Mouse (Mus musculus) ES-Bruce4 (cell line): ENCODE data around the gene Rhbdl3.

Source experiments
- CTCF ChIP-seq: IDR thresholded peaks from one replicate; pipeline ENCODE4 v1.8.1; 2011; ENCODE audit warnings: low read depth, low read length
- EP300 ChIP-seq: IDR thresholded peaks from 2 replicates; pipeline ENCODE4 v1.6.1; 2011; ENCODE audit warnings: low read depth, low read length; ENCODE audit not compliant: insufficient read depth
- POLR2A ChIP-seq: IDR thresholded peaks from one replicate; pipeline ENCODE4 v1.8.1; 2011; ENCODE audit warnings: low read length; ENCODE audit not compliant: insufficient read depth

DNA sequence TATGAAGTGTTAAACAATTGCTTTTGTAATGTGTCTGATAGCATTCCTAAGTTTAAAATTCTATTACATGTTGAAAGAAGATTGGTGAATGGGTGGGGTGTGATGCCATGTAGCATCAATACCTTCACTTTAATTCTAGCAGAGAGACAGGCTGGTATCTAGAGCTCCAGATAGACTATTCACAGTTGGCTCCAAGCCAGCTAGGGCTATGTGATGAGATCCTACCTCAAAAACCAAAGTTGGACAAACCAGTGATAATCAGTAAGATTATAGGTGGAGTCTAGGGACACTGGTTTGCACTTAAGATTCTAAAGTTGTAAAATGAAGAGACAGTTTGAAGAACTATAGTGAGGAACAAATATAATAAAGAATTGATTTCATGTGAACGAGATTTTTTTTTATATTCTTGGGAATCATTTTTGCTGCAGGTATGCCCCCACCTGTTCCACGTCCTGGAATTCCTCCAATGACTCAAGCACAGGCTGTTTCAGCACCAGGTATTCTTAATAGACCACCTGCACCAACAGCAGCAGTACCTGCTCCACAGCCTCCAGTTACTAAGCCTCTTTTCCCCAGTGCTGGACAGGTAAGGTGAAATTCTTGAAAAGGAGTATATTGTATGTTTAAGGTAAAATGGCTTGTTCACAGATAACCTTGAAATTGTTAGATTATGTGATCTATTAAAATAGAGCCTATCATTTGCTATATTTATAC is 90.9 kb downstream of the Rhbdl3 start:
- no peak for TF ChIP-seq CTCF
- TF ChIP-seq POLR2A, result no peak
- TF ChIP-seq EP300, result no peak
